Mouse (Mus musculus) testis, postnatal 14 days (tissue): ENCODE measurements around the gene Hint1.
"Not testable (repeated sequence)": the region's sequence is repeated elsewhere in the genome, so short reads cannot be mapped to it uniquely, and the experiment has no call there.

Experiments
- DNase-seq: peaks from one replicate; pipeline ENCODE4 v3.0.0; 2021; ENCODE audit warnings: low spot score

Hint1 gene

DNA sequence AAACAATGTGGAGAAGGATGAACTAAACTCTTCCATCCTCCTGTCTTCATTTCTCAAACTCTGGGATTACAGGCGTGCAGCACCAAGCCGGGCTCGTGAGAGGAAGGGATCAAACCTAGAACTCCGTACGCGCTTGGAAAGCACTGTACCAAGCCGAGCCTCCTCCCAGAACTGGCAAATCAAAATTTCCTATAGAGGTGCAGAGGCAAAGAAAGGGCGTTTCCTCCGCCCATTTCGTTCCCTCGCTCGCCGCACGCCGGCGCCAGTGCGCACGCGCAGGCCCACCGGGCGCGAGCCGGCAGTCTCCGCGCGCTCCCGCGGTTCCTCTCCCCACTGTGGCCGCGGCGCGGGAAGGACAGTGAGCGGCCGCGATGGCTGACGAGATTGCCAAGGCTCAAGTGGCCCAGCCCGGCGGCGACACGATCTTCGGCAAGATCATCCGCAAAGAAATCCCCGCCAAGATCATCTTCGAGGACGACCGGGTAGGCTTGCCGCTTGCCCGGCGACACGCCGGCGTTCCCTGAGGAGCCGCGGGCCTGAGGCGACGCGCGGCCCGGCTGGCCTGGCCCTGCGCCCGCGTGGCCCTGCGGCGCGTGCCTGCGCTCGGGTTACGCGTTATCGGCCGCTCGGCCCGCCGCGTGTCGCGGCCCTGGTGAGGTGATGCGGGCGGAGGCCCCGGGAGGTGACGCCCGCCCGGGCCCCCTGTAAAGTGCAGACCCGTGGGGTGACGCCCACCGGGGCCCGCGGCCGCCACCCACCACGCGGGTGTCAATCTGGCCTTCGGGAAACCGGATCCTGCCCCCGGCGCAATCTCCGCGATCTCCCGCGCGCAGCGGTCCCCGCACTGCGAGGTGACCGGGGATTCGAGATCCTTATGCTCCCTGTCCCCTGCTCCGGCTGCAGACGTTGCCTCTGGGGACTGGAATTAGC lies at the start of gene Hint1:
Gene Hint1 (plus strand): TSS at position 265 of the 930 bp plus-strand sequence.
- peak; percentile 91 for DNase-seq

DNA sequence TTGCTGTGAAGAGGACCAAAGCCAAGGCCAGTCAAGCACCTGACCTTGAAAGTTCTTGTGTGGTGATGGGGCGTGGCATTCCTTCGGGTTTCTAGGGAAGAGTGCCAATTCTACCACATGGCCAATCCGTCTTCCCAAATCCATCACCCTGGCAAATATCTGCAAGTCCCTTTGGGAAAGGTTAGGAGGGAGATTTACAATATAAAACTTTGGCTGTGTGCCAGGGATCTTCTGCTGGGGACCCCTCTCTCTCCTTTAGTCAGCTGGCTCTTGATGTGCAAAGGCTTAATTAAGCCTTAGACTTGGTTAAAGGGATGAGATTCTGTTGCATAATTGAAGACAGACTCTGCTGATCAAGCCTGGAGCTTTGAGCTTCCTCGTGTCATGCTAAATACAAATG lies 48.7 kb upstream of the Hint1 start:
- DNase-seq = no peak

- DNase-seq = peak; percentile 40
Observed at GRCm38 (mm10) chr11:54819489-54819888, 46.7 kb upstream of the Hint1 start.

DNA sequence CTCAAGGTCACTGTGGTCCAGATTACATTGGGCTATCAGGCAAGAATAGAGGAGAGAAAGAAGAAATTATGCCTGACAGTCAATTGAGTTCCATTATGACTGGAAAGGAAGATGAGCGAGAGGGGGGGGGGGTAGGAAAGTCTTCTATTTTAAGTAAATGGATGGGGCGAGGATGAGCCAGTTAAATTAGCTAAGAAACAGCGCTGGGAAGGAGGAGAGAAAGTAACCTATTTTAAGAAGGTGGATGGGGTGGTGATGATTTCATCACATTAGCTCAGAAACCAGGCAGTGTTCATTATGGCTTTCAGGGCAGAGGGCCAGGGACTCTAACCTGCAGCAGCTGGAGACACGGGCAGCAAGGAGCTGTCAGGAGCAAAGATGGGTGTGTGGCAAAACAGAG lies 42.7 kb upstream of the Hint1 start:
- DNase-seq = no peak

GRCm38 (mm10) chr11:54825774-54826173 lies 40.4 kb upstream of the Hint1 start:
- DNase-seq = no peak

- DNase-seq = no peak
Observed at GRCm38 (mm10) chr11:54826819-54827218, 39.4 kb upstream of the Hint1 start.

GRCm38 (mm10) chr11:54833833-54834232 lies 32.4 kb upstream of the Hint1 start:
- DNase-seq = no peak

- DNase-seq = no peak
Observed at GRCm38 (mm10) chr11:54834596-54834995, 31.6 kb upstream of the Hint1 start.

DNA sequence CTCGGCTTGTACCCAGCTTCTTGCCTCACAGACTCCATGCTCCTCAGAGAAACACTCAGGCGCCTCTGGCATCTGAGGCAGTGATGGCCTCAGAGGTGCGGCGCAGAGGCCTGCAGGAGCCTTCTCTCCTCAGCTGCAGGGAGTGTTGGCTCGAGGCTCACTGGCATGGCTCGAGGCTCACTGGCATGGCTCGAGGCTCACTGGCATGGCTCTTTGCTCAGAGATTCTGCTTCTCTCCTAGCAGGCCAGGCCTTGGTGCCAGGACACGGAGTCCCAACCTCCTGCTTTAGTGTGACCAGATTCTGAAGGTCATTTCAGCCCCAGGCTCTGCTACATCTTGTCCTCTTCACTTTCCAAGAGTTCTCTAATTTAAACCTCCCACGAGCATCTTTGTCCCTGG lies 30.1 kb upstream of the Hint1 start:
- peak; percentile 68 for DNase-seq

DNA sequence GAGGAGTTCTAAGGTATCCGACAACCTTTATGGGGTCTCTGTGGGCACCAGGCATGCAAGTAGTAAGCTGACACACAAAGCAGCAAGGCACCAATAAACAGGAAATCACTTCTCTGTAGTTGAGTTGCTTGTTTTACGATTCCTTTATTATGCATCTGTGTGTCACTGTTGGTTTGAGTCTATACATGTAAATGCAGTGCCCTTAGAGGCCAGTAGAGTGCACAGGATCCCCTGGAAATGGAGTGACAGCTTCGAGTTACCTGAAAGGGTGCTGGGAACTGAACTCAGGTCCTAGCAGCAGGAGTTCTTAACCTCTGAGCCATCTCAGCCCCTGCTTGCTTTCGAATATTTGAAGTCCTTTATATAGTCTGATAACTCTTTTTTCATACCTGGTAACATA lies 26.5 kb upstream of the Hint1 start:
- DNase-seq = no peak

- DNase-seq = no peak
Observed at GRCm38 (mm10) chr11:54840891-54841290, 25.3 kb upstream of the Hint1 start.

DNA sequence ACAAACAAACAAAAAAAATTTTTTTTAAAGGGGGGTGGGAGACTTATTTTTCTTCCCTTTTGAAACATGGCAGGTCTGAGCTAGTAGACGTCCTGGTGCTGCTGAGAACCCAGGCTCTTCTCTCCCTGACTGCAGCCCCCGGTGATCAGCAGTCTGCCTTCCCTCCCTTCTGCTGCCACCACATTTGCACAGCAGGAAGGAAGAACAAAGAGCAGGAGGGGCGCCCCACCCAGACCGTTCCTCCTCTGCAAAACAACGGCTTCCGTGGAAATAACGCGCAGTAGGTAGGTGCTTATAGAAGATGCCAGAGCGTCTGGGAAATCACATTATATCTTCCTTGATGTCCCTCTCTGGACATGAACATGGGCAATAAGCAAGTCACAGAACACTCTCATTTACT lies 21.8 kb upstream of the Hint1 start:
- DNase-seq = no peak

DNA sequence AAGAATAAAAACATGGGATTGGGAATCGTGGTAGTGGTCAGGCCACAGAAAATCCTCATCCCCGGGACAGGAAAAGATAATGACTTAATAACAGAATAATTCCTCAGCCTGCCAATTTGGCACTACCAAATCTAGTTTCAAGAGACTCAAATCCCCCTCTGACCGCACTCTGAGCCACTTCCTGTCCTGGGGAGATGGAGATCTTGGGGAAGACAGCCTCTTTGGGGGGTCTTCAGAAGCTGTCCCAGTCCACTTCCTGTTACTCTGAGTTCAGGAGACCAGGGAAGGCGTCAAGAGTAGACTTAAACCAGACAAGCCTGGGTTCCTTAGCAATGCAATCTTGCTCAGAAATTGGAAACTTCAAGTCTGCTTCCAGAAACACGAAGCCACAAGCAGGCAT lies 21.2 kb upstream of the Hint1 start:
- DNase-seq = no peak

DNA sequence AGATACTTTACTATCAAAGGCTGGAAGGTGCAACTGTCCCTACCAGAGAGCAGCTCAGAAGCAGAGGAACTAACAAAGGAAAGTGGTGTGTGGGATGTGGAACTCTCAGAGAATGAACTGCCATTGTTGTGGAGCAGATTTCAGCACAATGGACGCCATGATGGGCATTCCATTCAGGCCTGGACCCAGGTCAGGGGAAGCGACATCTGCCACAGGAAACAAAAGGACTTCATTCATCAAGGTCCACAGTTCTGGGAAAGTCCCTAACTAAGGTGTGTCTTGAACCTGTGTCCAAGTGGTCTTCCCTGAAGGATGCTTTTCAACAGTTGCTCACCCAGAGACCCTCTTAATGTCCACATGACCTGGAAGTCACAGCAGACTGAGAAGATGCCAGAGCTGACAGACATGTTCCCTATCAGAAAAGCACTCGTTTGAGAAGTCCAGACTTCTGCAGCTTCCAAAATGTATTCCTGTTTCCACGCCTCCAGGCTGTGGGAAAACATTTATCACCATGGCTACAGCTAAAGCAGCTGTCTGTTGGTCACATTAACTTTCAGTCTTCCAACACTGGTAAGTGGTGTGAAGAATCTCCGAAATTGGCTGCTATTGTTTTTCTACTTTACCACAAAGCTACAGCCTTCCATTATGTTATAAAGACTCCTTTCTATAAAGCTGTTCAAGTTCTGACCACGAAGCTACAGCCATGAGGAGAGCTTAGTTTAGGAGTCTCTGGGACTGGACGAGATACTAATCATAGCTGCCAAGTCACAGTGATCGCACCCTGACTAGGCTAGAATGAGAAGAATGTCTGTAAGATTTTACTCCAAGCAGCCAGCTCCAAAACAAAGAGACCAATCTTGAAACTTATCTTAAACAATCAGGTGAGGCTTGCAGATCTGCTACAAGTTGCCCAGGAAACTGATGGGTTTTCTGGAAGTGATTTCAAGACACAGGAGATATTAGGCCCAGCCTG lies 20.4 kb upstream of the Hint1 start:
- DNase-seq = no peak

DNA sequence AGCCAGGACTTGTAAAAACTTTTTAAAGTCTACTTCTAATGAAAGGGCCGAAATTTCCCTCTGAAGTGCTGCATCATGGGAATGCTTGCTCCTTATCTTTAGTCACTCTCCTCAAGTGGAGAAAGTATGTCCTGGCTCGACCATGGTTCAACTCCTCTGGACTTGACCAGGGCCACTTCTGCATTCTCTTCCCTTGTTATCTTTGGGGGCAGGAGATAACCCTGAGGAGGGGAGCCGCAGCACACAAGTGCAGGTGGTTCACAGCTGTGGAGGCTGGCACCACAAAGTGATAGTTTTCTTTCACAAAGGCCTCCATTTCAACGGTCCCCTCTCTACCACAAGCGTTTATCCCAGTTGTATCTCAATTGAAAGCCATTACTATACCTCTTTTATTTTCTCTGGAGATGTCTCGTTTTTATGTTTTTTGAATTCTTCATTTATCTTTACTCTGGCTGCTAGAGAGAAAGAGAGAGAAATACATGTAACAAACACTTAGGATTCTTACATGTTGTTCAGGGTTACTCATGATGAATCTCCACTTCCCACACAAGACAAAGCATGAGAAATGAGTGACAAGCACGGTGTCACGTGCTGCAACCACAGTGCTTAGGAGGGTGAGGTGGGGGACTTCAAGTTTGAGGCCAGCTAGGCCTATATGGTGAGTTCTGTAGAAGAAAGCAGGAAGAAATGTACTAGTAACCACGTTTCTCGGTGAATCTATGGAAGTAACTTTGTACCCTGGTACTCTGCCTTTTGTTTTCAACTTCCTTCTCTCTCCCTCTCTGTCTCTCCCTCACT lies 16.0 kb upstream of the Hint1 start:
- no peak for DNase-seq

DNA sequence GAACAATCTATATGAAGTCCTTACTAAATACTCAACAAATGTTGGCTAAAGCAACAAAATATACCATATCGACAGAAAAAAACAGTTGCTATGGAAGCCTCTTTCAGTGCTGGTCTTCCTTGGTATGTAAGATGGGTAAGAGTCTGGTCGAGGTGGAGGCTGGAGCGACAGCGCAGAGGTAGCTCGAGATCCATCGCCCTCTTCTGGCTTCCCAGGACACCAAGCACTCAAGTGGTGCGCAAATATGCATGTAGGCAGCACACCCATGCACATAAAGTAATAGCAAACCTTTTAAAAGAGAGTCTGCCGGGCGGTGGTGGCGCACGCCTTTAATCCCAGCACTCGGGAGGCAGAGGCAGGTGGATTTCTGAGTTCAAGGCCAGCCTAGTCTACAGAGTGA lies 14.5 kb upstream of the Hint1 start:
- DNase-seq = no peak

GRCm38 (mm10) chr11:54858880-54859279 lies 7.3 kb upstream of the Hint1 start:
- not testable (repeated sequence) for DNase-seq

- no peak for DNase-seq
Observed at GRCm38 (mm10) chr11:54859322-54860165, 6.6 kb upstream of the Hint1 start.

- peak; percentile 97 for DNase-seq
Observed at GRCm38 (mm10) chr11:54860256-54861038, 5.7 kb upstream of the Hint1 start, which contains the start of gene Lyrm7. Gene Lyrm7, minus strand, starts transcription at chr11:54860916.
